Mouse (Mus musculus) liver, embryonic 13.5 days (tissue): ENCODE data around the gene Psme3. TPM values are rescaled to one million over a fixed set of nuclear protein-coding genes. Genes with fewer than 3 reads are reported as not detected.

Source experiments
- ATAC-seq: fragments of 200-750 bp; cut with Nextera tagmentation; 2 replicates; pipeline ENCODE4 v1.8.0; 2017; ENCODE audit warnings: low read depth, mild to moderate bottlenecking, moderate number of reproducible peaks, moderate library complexity
- DNase-seq: peaks from one replicate; pipeline ENCODE4 v3.0.0; 2022
- H3K27ac ChIP-seq: fragments of 300-500 bp; sonication (generic); 2 replicates; pipeline ENCODE4 v1.5.1; 2015; ENCODE audit warnings: moderate library complexity, mild to moderate bottlenecking, inconsistent platforms
- H3K27me3 ChIP-seq: fragments of 300-500 bp; sonication (generic); 2 replicates; pipeline ENCODE4 v1.6.1; 2015; ENCODE audit warnings: mild to moderate bottlenecking, inconsistent platforms
- H3K36me3 ChIP-seq: fragments of 300-500 bp; sonication (generic); 2 replicates; pipeline ENCODE4 v1.6.1; 2015; ENCODE audit warnings: mild to moderate bottlenecking, inconsistent platforms
- H3K4me1 ChIP-seq: fragments of 300-500 bp; sonication (generic); replicated peaks from 2 replicates; pipeline ENCODE4 v1.6.1; 2015; ENCODE audit warnings: inconsistent platforms
- H3K4me2 ChIP-seq: fragments of 300-500 bp; sonication (generic); 2 replicates; pipeline ENCODE4 v1.6.1; 2015; ENCODE audit warnings: inconsistent platforms, mild to moderate bottlenecking, moderate library complexity
- H3K4me3 ChIP-seq: fragments of 300-500 bp; sonication (generic); replicated peaks from 2 replicates; pipeline ENCODE4 v1.5.1; 2015; ENCODE audit warnings: mild to moderate bottlenecking, inconsistent platforms
- H3K9ac ChIP-seq: fragments of 300-500 bp; sonication (generic); 2 replicates; pipeline ENCODE4 v1.6.1; 2015; ENCODE audit warnings: mild to moderate bottlenecking, inconsistent platforms
- H3K9me3 ChIP-seq: fragments of 300-500 bp; sonication (generic); replicated peaks from 2 replicates; pipeline ENCODE4 v1.6.1; 2016; ENCODE audit warnings: inconsistent platforms
- WGBS: fragments of 180-500 bp; shearing (Covaris S2); methylation state at CpG from one replicate; pipeline ENCODE4 v1.1.7; 2015; ENCODE audit not compliant: insufficient replicate concordance; 5-methylcytosine and 5-hydroxymethylcytosine counted together
- polyA plus RNA-seq: library from polyadenylated mRNA; unstranded; fragments of >200 nt; fragmentation: Nextera tagmentation; extraction: Ambion mirVana; gene quantifications from 2 replicates; pipeline ENCODE4 v1.2.1, GENCODE M21; 2015

Gene Psme3
- polyA plus RNA-seq, 1 experiment from 2014 or later, result 198 TPM

GRCm38 (mm10) chr11:101334023-101334422 is 18.0 kb downstream of the Psme3 start:
- peaks cover 30% of the 10 kb centered on the region for H3K4me1 ChIP-seq
- H3K36me3 ChIP-seq, result peaks cover 1% of the 10 kb centered on the region; the same call in 1 of the 2 replicates
- ATAC-seq (no peak), DNase-seq (no peak)
- no peak overlapping the region for H3K9ac ChIP-seq
- H3K4me2 ChIP-seq, result no peak overlapping the region
- H3K9me3 ChIP-seq, result no peaks in the 10 kb centered on the region
- 61% methylated on average over 10 of the region's 10 CpGs for WGBS
- H3K4me3 ChIP-seq, result no peak overlapping the region
- no peak overlapping the region for H3K27ac ChIP-seq
- H3K27me3 ChIP-seq, result no peaks in the 10 kb centered on the region

GRCm38 (mm10) chr11:101334516-101334915 is 18.5 kb downstream of the Psme3 start:
- DNase-seq, result no peak
- no peak overlapping the region for H3K4me2 ChIP-seq

GRCm38 (mm10) chr11:101335685-101336084 is 19.7 kb downstream of the Psme3 start:
- Histone ChIP-seq H3K9ac (no peak overlapping the region), H3K36me3 (no peaks in the 10 kb centered on the region), H3K27me3 (no peaks in the 10 kb centered on the region), H3K27ac (no peak overlapping the region), H3K4me1 (peaks cover 30% of the 10 kb centered on the region), H3K9me3 (no peaks in the 10 kb centered on the region), H3K4me2 (no peak overlapping the region), H3K4me3 (no peak overlapping the region)
- ATAC-seq (no peak), DNase-seq (no peak)
- 71% methylated on average over 9 of the region's 9 CpGs for WGBS

More at GRCm38 (mm10) chr11:101334516-101334915, 18.5 kb downstream of the Psme3 start:
- Histone ChIP-seq H3K27ac (no peak overlapping the region), H3K4me1 (peaks cover 30% of the 10 kb centered on the region), H3K9ac (no peak overlapping the region), H3K4me3 (no peak overlapping the region), H3K27me3 (no peaks in the 10 kb centered on the region), H3K9me3 (no peaks in the 10 kb centered on the region), H3K36me3 (no peaks in the 10 kb centered on the region)
- ATAC-seq, result no peak
- 43% methylated on average over 6 of the region's 6 CpGs for WGBS

- 0 out of 2 replicates have a peak overlapping the region, but pooled peaks have one; percentile 11 for H3K9ac ChIP-seq
- peak overlapping the region; percentile 58 for H3K4me2 ChIP-seq
- H3K4me1 ChIP-seq, result peaks cover 30% of the 10 kb centered on the region
- peak overlapping the region; percentile 16; the same call in 1 of the 2 replicates for H3K4me3 ChIP-seq
- H3K9me3 ChIP-seq, result no peaks in the 10 kb centered on the region
- H3K27ac ChIP-seq, result peak overlapping the region; percentile 24; the same call in 1 of the 2 replicates
- peak; percentile 64 for DNase-seq
- peak; percentile 94 for ATAC-seq
- no peaks in the 10 kb centered on the region for H3K27me3 ChIP-seq
- WGBS, result 3% methylated on average over 9 of the region's 9 CpGs
- no peaks in the 10 kb centered on the region for H3K36me3 ChIP-seq
These were observed 22.2 kb downstream of the Psme3 start for GRCm38 (mm10) chr11:101338123-101338760.

GRCm38 (mm10) chr11:101347083-101347775 is 31.2 kb downstream of the Psme3 start:
- 58% methylated on average over 10 of the region's 10 CpGs for WGBS
- H3K9me3 ChIP-seq, result no peaks in the 10 kb centered on the region
- H3K9ac ChIP-seq, result no peak overlapping the region
- H3K27me3 ChIP-seq, result peaks cover 5% of the 10 kb centered on the region; the same call in 1 of the 2 replicates
- no peak overlapping the region for H3K27ac ChIP-seq
- 0 out of 2 replicates have a peak, but pooled peaks cover 2% of the 10 kb centered on the region for H3K4me1 ChIP-seq
- no peak for ATAC-seq
- no peak for DNase-seq
- H3K4me3 ChIP-seq, result no peak overlapping the region
- no peaks in the 10 kb centered on the region for H3K36me3 ChIP-seq
- no peak overlapping the region for H3K4me2 ChIP-seq

- 0 out of 2 replicates have a peak, but pooled peaks cover 2% of the 10 kb centered on the region for H3K4me1 ChIP-seq
- H3K4me2 ChIP-seq, result no peak overlapping the region
- no peaks in the 10 kb centered on the region for H3K36me3 ChIP-seq
- no peak overlapping the region for H3K27ac ChIP-seq
- 56% methylated on average over 7 of the region's 7 CpGs for WGBS
- H3K27me3 ChIP-seq, result peaks cover 5% of the 10 kb centered on the region; the same call in 1 of the 2 replicates
- no peaks in the 10 kb centered on the region for H3K9me3 ChIP-seq
- ATAC-seq (no peak), DNase-seq (no peak)
- no peak overlapping the region for H3K4me3 ChIP-seq
- no peak overlapping the region for H3K9ac ChIP-seq
These were observed 32.8 kb downstream of the Psme3 start for GRCm38 (mm10) chr11:101348774-101349173.

- WGBS, result 54% methylated on average over 3 of the region's 3 CpGs
- Histone ChIP-seq H3K9me3 (no peaks in the 10 kb centered on the region), H3K27me3 (peaks cover 5% of the 10 kb centered on the region; the same call in 1 of the 2 replicates), H3K9ac (no peak overlapping the region), H3K4me2 (no peak overlapping the region), H3K4me1 (0 out of 2 replicates have a peak, but pooled peaks cover 2% of the 10 kb centered on the region), H3K27ac (no peak overlapping the region), H3K4me3 (no peak overlapping the region), H3K36me3 (no peaks in the 10 kb centered on the region)
- DNase-seq (no peak), ATAC-seq (no peak)
These were observed 33.2 kb downstream of the Psme3 start for GRCm38 (mm10) chr11:101349216-101349615.

- no peak overlapping the region for H3K9ac ChIP-seq
- H3K9me3 ChIP-seq, result no peaks in the 10 kb centered on the region
- peaks cover 5% of the 10 kb centered on the region; the same call in 1 of the 2 replicates for H3K27me3 ChIP-seq
- H3K4me1 ChIP-seq, result 0 out of 2 replicates have a peak, but pooled peaks cover 2% of the 10 kb centered on the region
- no peaks in the 10 kb centered on the region for H3K36me3 ChIP-seq
- H3K4me2 ChIP-seq, result no peak overlapping the region
- 55% methylated on average over 11 of the region's 11 CpGs for WGBS
- H3K27ac ChIP-seq, result no peak overlapping the region
- H3K4me3 ChIP-seq, result no peak overlapping the region
- DNase-seq (no peak), ATAC-seq (no peak)
These were observed 35.2 kb downstream of the Psme3 start for GRCm38 (mm10) chr11:101351100-101351720.

- Histone ChIP-seq H3K4me2 (no peak overlapping the region), H3K4me3 (no peak overlapping the region), H3K27ac (no peak overlapping the region), H3K36me3 (no peaks in the 10 kb centered on the region), H3K4me1 (0 out of 2 replicates have a peak, but pooled peaks cover 2% of the 10 kb centered on the region), H3K9me3 (no peaks in the 10 kb centered on the region), H3K27me3 (peaks cover 5% of the 10 kb centered on the region; the same call in 1 of the 2 replicates), H3K9ac (no peak overlapping the region)
- DNase-seq (no peak), ATAC-seq (no peak)
- 57% methylated on average over 3 of the region's 3 CpGs for WGBS
These were observed 35.7 kb downstream of the Psme3 start for GRCm38 (mm10) chr11:101351721-101352111.

- Histone ChIP-seq H3K4me2 (no peak overlapping the region), H3K27ac (no peak overlapping the region), H3K9ac (no peak overlapping the region), H3K4me1 (0 out of 2 replicates have a peak, but pooled peaks cover 2% of the 10 kb centered on the region), H3K4me3 (no peak overlapping the region), H3K36me3 (no peaks in the 10 kb centered on the region), H3K9me3 (no peaks in the 10 kb centered on the region), H3K27me3 (peaks cover 5% of the 10 kb centered on the region; the same call in 1 of the 2 replicates)
- WGBS, result 76% methylated on average over 12 of the region's 12 CpGs
- DNase-seq, result no peak
- ATAC-seq, result no peak
These were observed 37.4 kb downstream of the Psme3 start for GRCm38 (mm10) chr11:101353436-101353835.

GRCm38 (mm10) chr11:101354438-101355010 is 38.5 kb downstream of the Psme3 start:
- DNase-seq, result no peak
- no peak overlapping the region for H3K4me2 ChIP-seq
- no peaks in the 10 kb centered on the region for H3K9me3 ChIP-seq
- 65% methylated on average over 5 of the region's 5 CpGs for WGBS
- H3K27me3 ChIP-seq, result peaks cover 5% of the 10 kb centered on the region; the same call in 1 of the 2 replicates
- no peak for ATAC-seq
- 0 out of 2 replicates have a peak, but pooled peaks cover 2% of the 10 kb centered on the region for H3K4me1 ChIP-seq
- H3K27ac ChIP-seq, result no peak overlapping the region
- H3K36me3 ChIP-seq, result no peaks in the 10 kb centered on the region
- no peak overlapping the region for H3K4me3 ChIP-seq
- no peak overlapping the region for H3K9ac ChIP-seq
